Mouse (Mus musculus): ENCODE results near the gene Bet1l. TPM values are rescaled to one million over a fixed set of nuclear protein-coding genes. Genes with fewer than 3 reads are reported as not detected.
"Not testable (repeated sequence)": the region's sequence is repeated elsewhere in the genome, so short reads cannot be mapped to it uniquely, and the experiment has no call there.

Gene Bet1l
- total and polyA plus RNA-seq, 3 experiments, result 5.2 to 13.1 (median 8.4) TPM

GRCm38 (mm10) chr7:140899121-140899520 is 41.7 kb upstream of the Bet1l start:
- no peak for ATAC-seq (ENCODE audit: extremely low read depth, insufficient number of reproducible peaks, low FRiP score, poor library complexity, severe bottlenecking)
- Histone ChIP-seq H3K9me3 (replicated peaks) (no peaks in the 10 kb centered on the region), H3K27me3 (ENCODE audit: insufficient read depth, low read length) (no peaks in the 10 kb centered on the region), H3K4me3 (ENCODE audit: low read depth, low read length) (no peak overlapping the region), H3K4me1 (ENCODE audit: insufficient read depth, low read depth, low read length) (0 out of 2 replicates have a peak, but pooled peaks cover 2% of the 10 kb centered on the region), H3K36me3 (replicated peaks) (peaks cover 65% of the 10 kb centered on the region)
- TF ChIP-seq TAL1 (conservative IDR thresholded peaks at IDR 0.05; ENCODE audit: low read depth, low read length) (no peak), GATA1 (IDR thresholded peaks at IDR 0.05; ENCODE audit: borderline replicate concordance, low read length) (no peak), CTCF (IDR thresholded peaks at IDR 0.05; ENCODE audit: low read depth, low read length) (no peak), POLR2AphosphoS5 (IDR thresholded peaks at IDR 0.05; ENCODE audit: insufficient replicate concordance, low read depth, low read length) (no peak), GATA2 (IDR thresholded peaks at IDR 0.05; ENCODE audit: borderline replicate concordance, low read depth, low read length) (no peak)
- no peak for DNase-seq (ENCODE audit: low spot score)

- Histone ChIP-seq H3K4me1 (ENCODE audit: insufficient read depth, low read depth, low read length) (no peaks in the 10 kb centered on the region), H3K27me3 (ENCODE audit: insufficient read depth, low read length) (no peaks in the 10 kb centered on the region), H3K4me3 (ENCODE audit: low read depth, low read length) (no peak overlapping the region), H3K36me3 (replicated peaks) (peaks cover 77% of the 10 kb centered on the region), H3K9me3 (replicated peaks) (no peaks in the 10 kb centered on the region)
- ATAC-seq (ENCODE audit: extremely low read depth, insufficient number of reproducible peaks, low FRiP score, poor library complexity, severe bottlenecking) (no peak), DNase-seq (ENCODE audit: low spot score) (no peak)
- TF ChIP-seq GATA1 (IDR thresholded peaks at IDR 0.05; ENCODE audit: borderline replicate concordance, low read length), result no peak
- TF ChIP-seq GATA2 (IDR thresholded peaks at IDR 0.05; ENCODE audit: borderline replicate concordance, low read depth, low read length), result no peak
These were observed 40.5 kb upstream of the Bet1l start for GRCm38 (mm10) chr7:140897863-140898262.

- DNase-seq (ENCODE audit: low spot score) (no peak), ATAC-seq (ENCODE audit: extremely low read depth, insufficient number of reproducible peaks, low FRiP score, poor library complexity, severe bottlenecking) (no peak)
- Histone ChIP-seq H3K36me3 (replicated peaks) (peaks cover 82% of the 10 kb centered on the region), H3K4me1 (ENCODE audit: insufficient read depth, low read depth, low read length) (peaks cover 4% of the 10 kb centered on the region), H3K9me3 (replicated peaks) (no peaks in the 10 kb centered on the region), H3K27me3 (ENCODE audit: insufficient read depth, low read length) (no peaks in the 10 kb centered on the region), H3K4me3 (ENCODE audit: low read depth, low read length) (no peak overlapping the region)
- TF ChIP-seq GATA2 (IDR thresholded peaks at IDR 0.05; ENCODE audit: borderline replicate concordance, low read depth, low read length) (no peak), TAL1 (conservative IDR thresholded peaks at IDR 0.05; ENCODE audit: low read depth, low read length) (no peak), GATA1 (IDR thresholded peaks at IDR 0.05; ENCODE audit: borderline replicate concordance, low read length) (no peak), CTCF (IDR thresholded peaks at IDR 0.05; ENCODE audit: low read depth, low read length) (no peak), POLR2AphosphoS5 (IDR thresholded peaks at IDR 0.05; ENCODE audit: insufficient replicate concordance, low read depth, low read length) (no peak)
These were observed 37.2 kb upstream of the Bet1l start for GRCm38 (mm10) chr7:140894611-140895010.

GRCm38 (mm10) chr7:140894031-140894430 is 36.7 kb upstream of the Bet1l start:
- no peak for ATAC-seq (ENCODE audit: extremely low read depth, insufficient number of reproducible peaks, low FRiP score, poor library complexity, severe bottlenecking)
- Histone ChIP-seq H3K36me3 (replicated peaks) (peaks cover 82% of the 10 kb centered on the region), H3K27me3 (ENCODE audit: insufficient read depth, low read length) (no peaks in the 10 kb centered on the region)

GRCm38 (mm10) chr7:140890636-140891035 is 33.3 kb upstream of the Bet1l start:
- ATAC-seq (ENCODE audit: extremely low read depth, insufficient number of reproducible peaks, low FRiP score, poor library complexity, severe bottlenecking); H3K4me1 ChIP-seq (ENCODE audit: insufficient read depth, low read depth, low read length); DNase-seq (ENCODE audit: low spot score); H3K4me3 ChIP-seq (ENCODE audit: low read depth, low read length); H3K27me3 ChIP-seq (ENCODE audit: insufficient read depth, low read length); H3K9me3 ChIP-seq (replicated peaks): not testable (repeated sequence)
- H3K36me3 ChIP-seq (replicated peaks), result peaks cover 83% of the 10 kb centered on the region

More at GRCm38 (mm10) chr7:140894031-140894430, 36.7 kb upstream of the Bet1l start:
- H3K4me1 ChIP-seq (ENCODE audit: insufficient read depth, low read depth, low read length), result peaks cover 4% of the 10 kb centered on the region
- DNase-seq (ENCODE audit: low spot score), result no peak
- no peaks in the 10 kb centered on the region for H3K9me3 ChIP-seq (replicated peaks)
- no peak for TF ChIP-seq CTCF (IDR thresholded peaks at IDR 0.05; ENCODE audit: low read depth, low read length)
- no peak for TF ChIP-seq GATA1 (IDR thresholded peaks at IDR 0.05; ENCODE audit: borderline replicate concordance, low read length)
- no peak for TF ChIP-seq POLR2AphosphoS5 (IDR thresholded peaks at IDR 0.05; ENCODE audit: insufficient replicate concordance, low read depth, low read length)
- no peak for TF ChIP-seq TAL1 (conservative IDR thresholded peaks at IDR 0.05; ENCODE audit: low read depth, low read length)
- TF ChIP-seq GATA2 (IDR thresholded peaks at IDR 0.05; ENCODE audit: borderline replicate concordance, low read depth, low read length), result no peak
- H3K4me3 ChIP-seq (ENCODE audit: low read depth, low read length), result no peak overlapping the region

GRCm38 (mm10) chr7:140882469-140882803 is 25.1 kb upstream of the Bet1l start:
- peaks cover 43% of the 10 kb centered on the region for H3K4me1 ChIP-seq (ENCODE audit: insufficient read depth, low read depth, low read length)

More at GRCm38 (mm10) chr7:140882469-140882803, 25.1 kb upstream of the Bet1l start:
- Histone ChIP-seq H3K9me3 (replicated peaks) (no peaks in the 10 kb centered on the region), H3K36me3 (replicated peaks) (peaks cover 59% of the 10 kb centered on the region), H3K27me3 (ENCODE audit: insufficient read depth, low read length) (no peaks in the 10 kb centered on the region), H3K4me3 (ENCODE audit: low read depth, low read length) (peak overlapping the region; percentile 90)
- 0 out of 2 replicates have a peak, but pooled peaks have one; percentile 4 for ATAC-seq (ENCODE audit: extremely low read depth, insufficient number of reproducible peaks, low FRiP score, poor library complexity, severe bottlenecking)
- TF ChIP-seq TAL1 (conservative IDR thresholded peaks at IDR 0.05; ENCODE audit: low read depth, low read length) (no peak), GATA1 (IDR thresholded peaks at IDR 0.05; ENCODE audit: borderline replicate concordance, low read length) (no peak), POLR2AphosphoS5 (IDR thresholded peaks at IDR 0.05; ENCODE audit: insufficient replicate concordance, low read depth, low read length) (no peak), CTCF (IDR thresholded peaks at IDR 0.05; ENCODE audit: low read depth, low read length) (no peak), GATA2 (IDR thresholded peaks at IDR 0.05; ENCODE audit: borderline replicate concordance, low read depth, low read length) (no peak)
- no peak for DNase-seq (ENCODE audit: low spot score)

Data from G1E (cell line).